24 mouse cellular contexts compared by ENCODE assay signal in the genomic region with DNA sequence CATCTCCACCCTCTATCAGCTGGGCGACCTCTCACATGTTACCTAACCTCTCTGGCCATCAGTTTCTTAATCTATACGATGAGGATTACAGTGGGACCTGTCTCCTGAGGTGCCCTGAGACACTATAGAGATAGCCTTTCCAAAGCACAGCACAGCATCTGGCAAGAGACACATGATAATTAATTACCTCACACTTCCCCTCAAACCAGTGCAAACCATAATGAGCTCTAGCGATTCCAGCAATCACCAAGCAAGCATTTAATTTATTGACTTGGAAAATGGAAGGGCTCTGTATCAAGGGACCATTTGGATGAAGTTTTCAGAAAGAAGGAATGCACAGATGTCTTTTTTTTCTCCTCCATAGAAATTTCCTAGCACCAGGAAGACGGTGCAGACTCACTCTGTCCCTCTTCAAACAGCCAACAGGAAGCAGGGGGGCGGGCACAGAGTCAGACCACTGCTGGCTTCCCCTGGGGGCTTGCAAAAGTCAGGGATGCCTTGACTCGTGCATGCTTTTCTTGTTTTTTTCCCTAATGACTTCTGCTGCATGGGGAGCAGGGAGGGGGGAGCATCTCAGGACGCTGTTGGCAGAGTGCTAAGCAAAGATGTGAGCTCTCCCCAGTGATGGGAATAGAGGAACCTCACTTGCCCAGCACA. TPM values are rescaled to one million over a fixed set of nuclear protein-coding genes. Genes with fewer than 3 reads are reported as not detected.
DNase-seq lines count a peak whose midpoint lies in the region; ATAC-seq lines count a peak whose summit lies in the region.
"Had no signal": no experiment of that assay in that cellular context is flagged by ENCODE, and none has a peak within 500 bp of the region (broad histone marks: within the 10 kb centered on the region; RNA-seq: fewer than 3 reads in every experiment).

No protein-coding gene starts in this region.

- ATAC-seq in midbrain, embryonic 13.5 days = 0 out of 2 replicates have a peak, but pooled peaks have one; percentile 17
- no peak for ATAC-seq in midbrain, embryonic 11.5 days (ENCODE audit: low FRiP score)
- peak; percentile 51 for ATAC-seq in forebrain, embryonic 16.5 days
- ATAC-seq: intestine, embryonic 16.5 days; midbrain, embryonic 16.5 days had no signal

- DNase-seq in heart, adult 11 months = peak; percentile 92
- DNase-seq in heart, postnatal 36 days = no peak
- DNase-seq in midbrain, embryonic 11.5 days (ENCODE audit: low spot score, missing footprints) = no peak
- DNase-seq in kidney, postnatal 14 days = peak; percentile 54
- no peak for DNase-seq in embryonic facial prominence, embryonic 10.5 days (ENCODE audit: low spot score)
- no peak for DNase-seq in right cerebral cortex, adult 18-20 months
- DNase-seq: adrenal gland, postnatal 10 days; cerebellum, postnatal 14 days; retina, postnatal 1 day had no signal

- peaks cover 8% of the 10 kb centered on the region; the same call in 1 of the 2 replicates for H3K4me1 ChIP-seq in midbrain, embryonic 13.5 days (replicated peaks)
- H3K4me1 ChIP-seq in midbrain, embryonic 11.5 days (ENCODE audit: control insufficient read depth, insufficient read depth, low read length) = no peaks in the 10 kb centered on the region
- 0 out of 2 replicates have a peak, but pooled peaks cover 5% of the 10 kb centered on the region for H3K4me1 ChIP-seq in forebrain, embryonic 16.5 days (replicated peaks; ENCODE audit: control insufficient read depth, insufficient read depth, low read length)
- peaks cover 14% of the 10 kb centered on the region for H3K4me1 ChIP-seq in embryonic facial prominence, embryonic 10.5 days

- no peak overlapping the region for H3K27ac ChIP-seq in midbrain, embryonic 13.5 days
- H3K27ac ChIP-seq in midbrain, embryonic 11.5 days (ENCODE audit: low read depth, low read length) = no peak overlapping the region
- no peak overlapping the region for H3K27ac ChIP-seq in forebrain, embryonic 16.5 days (ENCODE audit: low read length)
- no peak overlapping the region for H3K27ac ChIP-seq in embryonic facial prominence, embryonic 10.5 days (replicated peaks)
- H3K27ac ChIP-seq: heart, embryonic 15.5 days; neural tube, embryonic 12.5 days had no signal

- no peak overlapping the region for H3K4me3 ChIP-seq in midbrain, embryonic 13.5 days (replicated peaks)
- H3K4me3 ChIP-seq in midbrain, embryonic 11.5 days (ENCODE audit: low read depth, low read length) = no peak overlapping the region
- no peak overlapping the region for H3K4me3 ChIP-seq in forebrain, embryonic 16.5 days (replicated peaks; ENCODE audit: low read length)
- no peak overlapping the region for H3K4me3 ChIP-seq in embryonic facial prominence, embryonic 10.5 days
- H3K4me3 ChIP-seq: heart, embryonic 15.5 days; neural tube, embryonic 12.5 days had no signal

- no peak overlapping the region for H3K9ac ChIP-seq in midbrain, embryonic 13.5 days (replicated peaks)
- H3K9ac ChIP-seq in midbrain, embryonic 11.5 days (ENCODE audit: low read length) = no peak overlapping the region
- H3K9ac ChIP-seq in forebrain, embryonic 16.5 days (replicated peaks; ENCODE audit: low read depth, low read length) = no peak overlapping the region
- H3K9ac ChIP-seq: heart, embryonic 15.5 days; neural tube, embryonic 12.5 days had no signal

- no peaks in the 10 kb centered on the region for H3K9me3 ChIP-seq in midbrain, embryonic 13.5 days
- no peaks in the 10 kb centered on the region for H3K9me3 ChIP-seq in midbrain, embryonic 11.5 days (ENCODE audit: control insufficient read depth, low read length)
- H3K9me3 ChIP-seq in forebrain, embryonic 16.5 days (ENCODE audit: control insufficient read depth, low read length) = no peaks in the 10 kb centered on the region
- H3K9me3 ChIP-seq in embryonic facial prominence, embryonic 10.5 days = no peaks in the 10 kb centered on the region
- H3K9me3 ChIP-seq: G1E; heart, embryonic 15.5 days; neural tube, embryonic 12.5 days had no signal

- no peaks in the 10 kb centered on the region for H3K27me3 ChIP-seq in midbrain, embryonic 13.5 days
- no peaks in the 10 kb centered on the region for H3K27me3 ChIP-seq in midbrain, embryonic 11.5 days (ENCODE audit: control insufficient read depth, insufficient read depth, low read length)
- H3K27me3 ChIP-seq in forebrain, embryonic 16.5 days (replicated peaks; ENCODE audit: control insufficient read depth, insufficient read depth, low read length) = no peaks in the 10 kb centered on the region
- no peaks in the 10 kb centered on the region for H3K27me3 ChIP-seq in embryonic facial prominence, embryonic 10.5 days (replicated peaks; ENCODE audit: low read depth, poor library complexity, severe bottlenecking)
- H3K27me3 ChIP-seq: heart, embryonic 15.5 days; neural tube, embryonic 12.5 days had no signal

- no peaks in the 10 kb centered on the region for H3K36me3 ChIP-seq in midbrain, embryonic 13.5 days
- no peaks in the 10 kb centered on the region for H3K36me3 ChIP-seq in midbrain, embryonic 11.5 days (ENCODE audit: control insufficient read depth, insufficient read depth, low read length)
- no peaks in the 10 kb centered on the region for H3K36me3 ChIP-seq in forebrain, embryonic 16.5 days (ENCODE audit: control insufficient read depth, insufficient read depth)
- H3K36me3 ChIP-seq in embryonic facial prominence, embryonic 10.5 days (replicated peaks) = no peaks in the 10 kb centered on the region
- H3K36me3 ChIP-seq: G1E; heart, embryonic 15.5 days; neural tube, embryonic 12.5 days had no signal

- intact Hi-C loops in heart, postnatal 36 days (cut with DNase I) = no loop called here

- 60% methylated on average over 7 of the region's 7 CpGs for WGBS in midbrain, embryonic 13.5 days
- 69% methylated on average over 7 of the region's 7 CpGs for WGBS in midbrain, embryonic 11.5 days
- 43% methylated on average over 7 of the region's 7 CpGs for WGBS in forebrain, embryonic 16.5 days
- 45% methylated on average over 7 of the region's 7 CpGs for WGBS in embryonic facial prominence, embryonic 10.5 days

- H3K4me2 ChIP-seq in midbrain, embryonic 13.5 days (replicated peaks) = no peak overlapping the region
- no peak overlapping the region for H3K4me2 ChIP-seq in midbrain, embryonic 11.5 days
- H3K4me2 ChIP-seq in forebrain, embryonic 16.5 days (ENCODE audit: low read length) = no peak overlapping the region
- H3K4me2 ChIP-seq: heart, embryonic 15.5 days; neural tube, embryonic 12.5 days had no signal

RNA-seq across cellular contexts. Expression of a gene that starts 34.2 kb away (rescaled TPM):
- total RNA-seq in heart, postnatal 36 days (2021) = not detected
- not detected in 2 replicates for polyA plus RNA-seq in midbrain, embryonic 13.5 days (2015; fragmentation: Nextera tagmentation; extraction: Ambion mirVana)
- not detected in 2 replicates for polyA plus RNA-seq in midbrain, embryonic 11.5 days (2014; fragmentation: Nextera tagmentation; extraction: Ambion mirVana)
- polyA plus RNA-seq in forebrain, embryonic 16.5 days (2015; fragmentation: Nextera tagmentation; extraction: Ambion mirVana) = not detected in 2 replicates
- polyA plus RNA-seq in embryonic facial prominence, embryonic 10.5 days (2016; fragmentation: Nextera tagmentation; extraction: Ambion mirVana) = not detected in 2 replicates
- total RNA-seq: adrenal gland, postnatal 10 days; granulocyte monocyte progenitor cell, adult 5-6 weeks; layer of hippocampus, postnatal 10 days; left cerebral cortex, postnatal 36 days had no signal
- polyA plus RNA-seq: C2C12; embryonic facial prominence, embryonic 11.5 days; G1E; heart, embryonic 15.5 days; liver, embryonic 16.5 days; midbrain, embryonic 16.5 days; neural tube, embryonic 12.5 days; spleen, adult 2 months; testis, adult 2 months had no signal

RNA-seq across cellular contexts. Expression of a gene that starts 41.5 kb away (rescaled TPM):
- total RNA-seq in heart, postnatal 36 days (2021) = 1 to 10 TPM; 3.8 to 4.6 TPM
- polyA plus RNA-seq in midbrain, embryonic 13.5 days (2015; fragmentation: Nextera tagmentation; extraction: Ambion mirVana) = 31.3 and 33.5 TPM in 2 replicates
- 17.6 and 20.4 TPM in 2 replicates for polyA plus RNA-seq in midbrain, embryonic 11.5 days (2014; fragmentation: Nextera tagmentation; extraction: Ambion mirVana)
- 33.8 and 37.9 TPM in 2 replicates for polyA plus RNA-seq in forebrain, embryonic 16.5 days (2015; fragmentation: Nextera tagmentation; extraction: Ambion mirVana)
- polyA plus RNA-seq in embryonic facial prominence, embryonic 10.5 days (2016; fragmentation: Nextera tagmentation; extraction: Ambion mirVana) = 4.4 and 9.7 TPM in 2 replicates
- polyA plus RNA-seq: G1E had no signal

Comparison
In these comparisons a context has a peak if more than half of its experiments do, and no peak if none do; other contexts are left out.
1. DNase-seq: peak in heart, adult 11 months (single experiment) and kidney, postnatal 14 days (single experiment); none in heart, postnatal 36 days (0 of 2), midbrain, embryonic 11.5 days (single experiment), embryonic facial prominence, embryonic 10.5 days (single experiment) and right cerebral cortex, adult 18-20 months (single experiment).